Mouse (Mus musculus) stomach, postnatal 0 days (tissue): ENCODE measurements around the gene Plekha8. TPM values are rescaled to one million over a fixed set of nuclear protein-coding genes. Genes with fewer than 3 reads are reported as not detected.

ENCODE experiments used
- ATAC-seq: fragments of 200-750 bp; cut with Nextera tagmentation; 2 replicates; pipeline ENCODE4 v1.8.0; 2017; ENCODE audit not compliant: low FRiP score, low TSS enrichment
- DNase-seq: peaks from one replicate; pipeline ENCODE4 v3.0.0-alpha.2; 2016; ENCODE audit warnings: low spot score
- H3K27ac ChIP-seq: fragments of 300-500 bp; sonication (generic); replicated peaks from 2 replicates; pipeline ENCODE4 v1.5.1; 2014; ENCODE audit warnings: mild to moderate bottlenecking, control low read depth
- H3K27me3 ChIP-seq: fragments of 300-500 bp; sonication (generic); 2 replicates; pipeline ENCODE4 v1.6.1; 2014; ENCODE audit warnings: low read length; ENCODE audit not compliant: control insufficient read depth, insufficient read depth
- H3K36me3 ChIP-seq: fragments of 300-500 bp; sonication (generic); 2 replicates; pipeline ENCODE4 v1.6.1; 2014; ENCODE audit warnings: low read length, mixed read lengths; ENCODE audit not compliant: control insufficient read depth, insufficient read depth
- H3K4me1 ChIP-seq: fragments of 300-500 bp; sonication (generic); replicated peaks from 2 replicates; pipeline ENCODE4 v1.6.1; 2014; ENCODE audit warnings: antibody characterized with exemption; ENCODE audit not compliant: control insufficient read depth, insufficient read depth
- H3K4me2 ChIP-seq: fragments of 300-500 bp; sonication (generic); replicated peaks from 2 replicates; pipeline ENCODE4 v1.6.1; 2014; ENCODE audit warnings: low read depth, mild to moderate bottlenecking, control low read depth, moderate library complexity
- H3K4me3 ChIP-seq: fragments of 300-500 bp; sonication (generic); 2 replicates; pipeline ENCODE4 v1.5.1; 2014; ENCODE audit warnings: low read depth, low read length, control low read depth
- H3K9ac ChIP-seq: fragments of 300-500 bp; sonication (generic); 2 replicates; pipeline ENCODE4 v1.6.1; 2014; ENCODE audit warnings: mild to moderate bottlenecking, low read length, control low read depth, mixed read lengths
- H3K9me3 ChIP-seq: fragments of 300-500 bp; sonication (generic); 2 replicates; pipeline ENCODE4 v1.6.1; 2016; ENCODE audit warnings: low read length; ENCODE audit not compliant: control insufficient read depth
- CTCF ChIP-seq: IDR thresholded peaks from 2 replicates; pipeline ENCODE4 v1.5.1; 2016; ENCODE audit warnings: antibody characterized with exemption, low read depth, mild to moderate bottlenecking, moderate library complexity
- EP300 ChIP-seq: optimal IDR thresholded peaks from 2 replicates; pipeline ENCODE3; 2016; ENCODE audit warnings: antibody characterized with exemption
- WGBS: fragments of 180-500 bp; shearing (Covaris S2); extraction: QIAGEN DNeasy Blood & Tissue Kit; methylation state at CpG from one replicate; pipeline ENCODE4 v1.1.7; 2014; 5-methylcytosine and 5-hydroxymethylcytosine counted together
- polyA plus RNA-seq: library from polyadenylated mRNA; unstranded; fragments of >200 nt; fragmentation: Nextera tagmentation; extraction: Ambion mirVana; gene quantifications from 2 replicates; pipeline ENCODE4 v1.2.1, GENCODE M21; 2015

Plekha8 gene
- polyA plus RNA-seq, 1 experiment from 2014 or later: 5.4 TPM

DNA sequence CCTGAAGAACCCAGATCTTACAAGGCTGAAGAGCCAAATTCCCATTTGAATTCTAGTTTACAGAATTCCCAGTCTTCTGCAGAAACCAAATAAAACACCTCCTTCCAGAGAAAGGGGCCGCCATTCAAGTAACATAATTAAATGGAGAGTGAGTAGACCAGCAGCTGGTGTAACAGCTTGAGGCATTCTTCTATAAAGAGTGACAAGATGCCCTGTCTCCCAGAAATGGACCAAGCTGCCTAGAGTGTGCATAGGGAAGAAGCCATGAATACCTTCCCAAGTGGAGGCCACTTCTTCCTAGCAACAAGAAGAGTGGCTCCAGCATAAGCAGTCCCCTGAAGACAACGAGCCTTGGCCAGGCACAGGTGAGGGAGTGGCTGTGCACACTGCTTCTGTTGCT lies 47.0 kb downstream of the Plekha8 start:
- TF ChIP-seq CTCF (no peak), EP300 (no peak)
- Histone ChIP-seq H3K9me3 (no peaks in the 10 kb centered on the region), H3K36me3 (peaks cover 3% of the 10 kb centered on the region; the same call in 1 of the 2 replicates), H3K4me2 (no peak overlapping the region), H3K4me1 (no peaks in the 10 kb centered on the region), H3K4me3 (no peak overlapping the region), H3K9ac (no peak overlapping the region), H3K27ac (no peak overlapping the region), H3K27me3 (no peaks in the 10 kb centered on the region)
- DNase-seq (no peak), ATAC-seq (no peak)
- whole genome bisulfite sequencing: 82% methylated on average over 2 of the region's 2 CpGs

- H3K36me3 ChIP-seq: peaks cover 3% of the 10 kb centered on the region; the same call in 1 of the 2 replicates
- H3K27ac ChIP-seq: no peak overlapping the region
- H3K4me2 ChIP-seq: no peak overlapping the region
- WGBS: 75% methylated on average over 4 of the region's 4 CpGs
- no peaks in the 10 kb centered on the region for H3K4me1 ChIP-seq
- DNase-seq: no peak
- no peak overlapping the region for H3K4me3 ChIP-seq
- no peak overlapping the region for H3K9ac ChIP-seq
- no peaks in the 10 kb centered on the region for H3K27me3 ChIP-seq
- no peak for ATAC-seq
- no peaks in the 10 kb centered on the region for H3K9me3 ChIP-seq
- no peak for TF ChIP-seq CTCF
- TF ChIP-seq EP300: no peak
Measured at GRCm38 (mm10) chr6:54643181-54643580, 48.3 kb downstream of the Plekha8 start.

DNA sequence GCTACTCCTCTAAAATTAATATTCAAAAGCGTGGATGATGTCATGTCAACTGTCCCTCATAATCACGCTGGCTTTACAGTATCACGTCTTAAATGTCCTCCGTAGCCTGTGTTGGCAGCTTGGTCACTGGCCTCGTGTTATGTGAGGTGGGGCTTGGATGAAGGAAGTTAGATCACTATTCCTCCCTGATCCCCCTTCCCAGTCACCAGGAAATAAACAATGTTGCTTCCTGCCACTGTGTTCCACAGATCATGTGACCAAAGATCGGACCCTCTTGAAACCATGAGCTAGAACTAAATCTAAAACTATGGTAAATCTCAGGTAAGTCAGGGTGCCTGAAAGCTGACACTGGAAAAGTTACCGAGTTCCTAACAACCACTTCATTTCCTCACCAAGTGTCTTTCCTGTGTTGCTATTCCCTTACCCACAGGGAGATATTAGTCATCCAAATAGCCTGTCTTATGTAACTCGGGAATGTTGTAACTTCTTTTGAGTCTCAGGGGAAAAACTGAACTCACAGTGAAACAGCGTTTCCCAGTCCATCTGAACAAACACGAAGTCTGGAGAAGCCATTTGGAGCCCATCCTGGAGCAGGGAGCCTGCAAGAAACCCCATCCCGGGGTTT lies 60.7 kb downstream of the Plekha8 start:
- TF ChIP-seq EP300 (no peak), CTCF (no peak)
- Histone ChIP-seq H3K36me3 (no peaks in the 10 kb centered on the region), H3K27ac (no peak overlapping the region), H3K9ac (no peak overlapping the region), H3K4me2 (no peak overlapping the region), H3K27me3 (no peaks in the 10 kb centered on the region), H3K4me3 (no peak overlapping the region), H3K9me3 (no peaks in the 10 kb centered on the region), H3K4me1 (no peaks in the 10 kb centered on the region)
- DNase-seq: no peak
- no peak for ATAC-seq
- 60% methylated on average over 11 of the region's 11 CpGs for WGBS

GRCm38 (mm10) chr6:54657861-54658260 lies 63.0 kb downstream of the Plekha8 start:
- ATAC-seq (no peak), DNase-seq (no peak)
- Histone ChIP-seq H3K36me3 (no peaks in the 10 kb centered on the region), H3K4me2 (no peak overlapping the region), H3K4me1 (no peaks in the 10 kb centered on the region), H3K4me3 (no peak overlapping the region), H3K9me3 (no peaks in the 10 kb centered on the region), H3K9ac (no peak overlapping the region), H3K27ac (no peak overlapping the region), H3K27me3 (no peaks in the 10 kb centered on the region)
- TF ChIP-seq CTCF (no peak), EP300 (no peak)
- 63% methylated on average over 6 of the region's 6 CpGs for WGBS

- Histone ChIP-seq H3K27me3 (no peaks in the 10 kb centered on the region), H3K9ac (no peak overlapping the region), H3K4me2 (no peak overlapping the region), H3K9me3 (no peaks in the 10 kb centered on the region), H3K4me1 (no peaks in the 10 kb centered on the region), H3K36me3 (no peaks in the 10 kb centered on the region), H3K4me3 (no peak overlapping the region), H3K27ac (no peak overlapping the region)
- TF ChIP-seq EP300: no peak
- no peak for TF ChIP-seq CTCF
- 80% methylated on average over 6 of the region's 6 CpGs for WGBS
- DNase-seq (no peak), ATAC-seq (no peak)
Measured at GRCm38 (mm10) chr6:54669868-54670267, 75.0 kb downstream of the Plekha8 start.

GRCm38 (mm10) chr6:54672901-54673300 lies 78.0 kb downstream of the Plekha8 start:
- ATAC-seq: no peak
- H3K36me3 ChIP-seq: no peaks in the 10 kb centered on the region
- no peak for DNase-seq
- no peaks in the 10 kb centered on the region for H3K27me3 ChIP-seq
- 53% methylated on average over 5 of the region's 5 CpGs for WGBS
- H3K4me2 ChIP-seq: no peak overlapping the region
- H3K4me1 ChIP-seq: no peaks in the 10 kb centered on the region
- H3K4me3 ChIP-seq: no peak overlapping the region
- TF ChIP-seq CTCF: no peak
- TF ChIP-seq EP300: no peak
- H3K9me3 ChIP-seq: no peaks in the 10 kb centered on the region
- H3K9ac ChIP-seq: no peak overlapping the region
- H3K27ac ChIP-seq: no peak overlapping the region
